Mouse (Mus musculus): ENCODE measurements around the gene Ttc23.

The Ttc23 gene

GRCm38 (mm10) chr7:67741706-67742105, 94.5 kb downstream of the Ttc23 start:
- no peak for DNase-seq (ENCODE audit: low spot score in 2 of 2)

DNA sequence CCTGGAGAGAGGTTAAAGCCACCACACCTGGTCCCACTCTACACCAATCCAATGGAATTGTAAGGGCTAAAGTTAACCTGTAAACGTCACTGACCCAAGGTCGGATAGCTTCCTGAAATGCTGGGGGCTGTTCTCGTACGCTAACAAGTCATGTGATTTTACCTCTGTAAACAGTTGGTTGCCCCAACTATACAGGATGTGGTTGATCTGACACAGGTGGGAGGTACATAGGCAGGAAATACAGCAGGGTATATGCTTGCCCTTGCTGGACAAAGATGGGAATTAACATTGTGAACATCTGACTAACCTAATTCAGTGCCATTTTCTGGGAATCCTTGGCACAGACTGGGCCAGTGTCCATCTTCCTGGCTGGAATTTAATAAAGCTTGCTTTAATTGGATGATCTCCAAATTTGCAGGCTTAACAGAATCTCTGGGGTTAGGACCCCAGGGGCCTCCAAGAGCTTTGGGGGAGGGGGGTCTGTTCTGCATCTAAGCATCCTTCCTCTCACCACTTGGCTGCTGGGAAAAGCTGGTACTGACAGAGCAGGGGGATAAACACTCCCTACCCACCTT, 100.6 kb downstream of the Ttc23 start:
- peak in 1 of 2 experiments; percentile 4 for DNase-seq (ENCODE audit: low spot score in 2 of 2)

DNA sequence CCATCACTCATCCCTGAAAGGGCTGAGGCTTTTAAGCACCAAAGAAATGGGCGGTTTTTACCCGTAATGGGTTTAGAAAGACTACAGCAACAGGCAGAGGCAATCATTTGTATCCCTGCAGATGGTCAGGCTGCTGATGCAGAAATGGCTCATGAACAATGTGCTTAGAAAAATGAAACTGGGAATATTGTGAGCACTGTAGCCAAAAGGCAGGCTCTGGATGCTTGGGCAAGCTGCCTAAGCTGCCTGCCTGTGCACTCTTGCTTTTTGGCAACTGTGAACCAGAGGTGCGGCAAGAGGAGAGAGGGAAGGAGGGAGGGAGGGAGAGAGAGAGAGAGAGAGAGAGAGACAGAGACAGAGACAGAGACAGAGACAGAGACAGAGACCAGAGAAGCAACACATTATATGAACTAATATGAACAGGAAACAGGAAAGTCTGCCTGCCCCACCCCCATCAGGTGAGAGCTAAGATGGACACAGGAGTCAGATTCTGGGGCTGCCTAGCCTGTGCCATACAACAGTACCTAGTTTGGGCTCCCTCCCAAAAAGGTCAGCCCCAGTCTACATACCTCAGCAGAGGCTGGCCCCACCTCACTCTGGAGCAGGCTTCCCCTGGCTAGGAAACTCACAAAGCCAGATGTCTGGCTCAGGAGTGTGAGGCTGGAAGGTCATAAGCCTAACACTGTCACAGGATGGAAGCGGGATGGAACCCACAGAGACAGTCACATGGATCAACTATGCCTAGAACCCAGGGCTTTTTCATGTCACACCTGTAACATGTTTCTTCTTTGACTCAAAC, 102.4 kb downstream of the Ttc23 start:
- DNase-seq (ENCODE audit: low spot score in 2 of 2) = no peak

- no peak for DNase-seq (ENCODE audit: low spot score in 2 of 2)
Observed at GRCm38 (mm10) chr7:67754606-67755005, 107.4 kb downstream of the Ttc23 start.

DNA sequence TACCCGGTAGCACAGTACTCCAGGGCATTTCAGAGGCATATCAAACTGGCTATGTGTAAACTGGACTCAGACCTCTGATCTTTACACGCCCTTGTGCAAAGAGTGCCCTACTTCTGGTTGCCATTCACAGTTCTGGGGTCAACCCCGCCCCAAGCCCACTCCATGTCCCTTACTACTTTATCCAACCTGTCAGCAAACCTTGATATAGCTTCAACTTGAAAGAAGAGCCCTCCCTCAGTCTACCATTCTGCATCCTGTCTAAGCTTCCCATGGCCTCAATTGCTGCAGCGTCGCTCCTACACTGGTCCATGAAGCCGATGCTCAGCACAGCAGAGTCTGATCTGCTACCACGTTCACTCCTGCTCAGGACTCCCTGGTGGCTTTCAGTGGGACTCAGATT, 108.2 kb downstream of the Ttc23 start:
- DNase-seq (ENCODE audit: low spot score in 2 of 2) = no peak

DNA sequence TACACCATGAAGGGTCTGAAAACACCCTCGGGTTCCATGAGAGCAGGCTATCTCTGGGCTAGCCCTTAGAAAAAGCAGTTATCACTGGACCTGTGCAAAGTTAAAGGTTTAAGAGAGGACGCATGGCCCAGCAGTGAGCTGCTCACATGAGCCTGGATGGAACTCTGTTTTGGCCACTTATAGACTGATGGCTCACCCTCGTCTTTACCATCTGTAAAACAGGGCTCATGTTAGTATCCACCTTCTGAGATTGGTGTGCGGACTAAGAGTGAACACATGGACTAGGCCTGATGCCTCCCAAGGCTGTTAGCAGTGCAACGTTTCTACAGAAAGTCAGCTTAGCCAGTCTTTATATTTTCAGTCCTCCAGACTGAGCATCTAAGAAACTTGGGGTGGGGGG, 109.4 kb downstream of the Ttc23 start:
- no peak for DNase-seq (ENCODE audit: low spot score in 2 of 2)

DNA sequence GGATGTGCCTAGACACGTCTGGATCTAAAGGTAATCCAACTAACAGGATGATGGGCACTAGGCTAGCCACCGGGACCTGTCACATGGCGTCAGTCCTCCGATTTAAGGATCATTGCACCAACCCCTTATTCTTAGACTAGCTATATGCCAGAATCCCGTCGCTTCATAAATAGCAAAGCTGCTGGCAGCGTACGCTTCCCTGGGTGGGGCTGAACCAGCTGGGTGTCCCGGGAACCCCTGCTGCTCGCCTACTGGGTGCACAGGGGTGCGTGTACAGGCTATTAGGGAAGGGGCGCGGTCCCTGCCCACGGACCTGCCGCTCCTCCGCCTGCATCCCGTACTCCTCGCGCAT, 111.3 kb downstream of the Ttc23 start:
- DNase-seq (ENCODE audit: low spot score in 2 of 2) = no peak

GRCm38 (mm10) chr7:67758858-67759628, 111.8 kb downstream of the Ttc23 start:
- peak in 1 of 2 experiments; percentile 20 for DNase-seq (ENCODE audit: low spot score in 2 of 2)

DNA sequence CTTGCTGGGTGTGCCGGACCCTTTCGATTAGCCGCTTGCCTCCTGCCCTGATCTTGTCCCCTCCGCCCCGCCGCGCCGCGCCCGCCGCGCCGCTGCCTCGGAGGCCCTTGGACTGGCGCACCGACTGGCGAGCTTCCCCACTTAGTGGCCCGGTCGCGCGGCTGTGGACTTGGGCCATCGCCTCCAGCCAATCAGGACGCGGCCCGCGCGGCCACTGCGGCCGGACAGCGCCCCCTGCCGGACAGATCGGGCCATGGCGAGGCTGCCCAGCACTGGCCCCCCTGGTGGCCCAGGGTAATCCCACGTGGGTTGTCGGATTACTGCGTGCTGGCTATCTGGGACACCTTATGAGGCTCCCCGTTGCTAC, 112.4 kb downstream of the Ttc23 start, which contains the start of gene Synm:
Gene Synm, minus strand, starts transcription at position 114 of the 367 bp plus-strand sequence.
- peak; percentile 37 to 81 for DNase-seq (ENCODE audit: low spot score in 2 of 2)

DNA sequence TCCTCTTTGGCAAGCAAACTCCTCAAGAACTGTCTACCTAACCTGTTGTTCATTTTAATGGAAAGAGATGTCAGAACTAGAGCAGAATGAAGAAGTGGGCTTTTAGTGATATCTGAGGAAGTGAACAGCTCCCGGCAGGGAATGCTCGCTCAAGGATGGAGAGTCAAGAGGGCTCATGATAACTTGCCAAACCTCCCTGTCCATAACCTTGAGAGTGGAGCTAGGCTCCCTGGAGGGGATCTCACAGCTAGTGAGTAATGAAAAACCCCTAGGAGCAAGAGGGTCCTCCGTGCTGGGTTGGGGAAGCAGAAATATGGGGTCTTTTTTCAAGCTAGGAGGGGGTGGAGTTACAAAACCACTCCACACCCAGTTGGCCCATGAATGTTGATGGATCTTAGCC, 116.4 kb downstream of the Ttc23 start:
- no peak for DNase-seq (ENCODE audit: low spot score in 2 of 2)

DNA sequence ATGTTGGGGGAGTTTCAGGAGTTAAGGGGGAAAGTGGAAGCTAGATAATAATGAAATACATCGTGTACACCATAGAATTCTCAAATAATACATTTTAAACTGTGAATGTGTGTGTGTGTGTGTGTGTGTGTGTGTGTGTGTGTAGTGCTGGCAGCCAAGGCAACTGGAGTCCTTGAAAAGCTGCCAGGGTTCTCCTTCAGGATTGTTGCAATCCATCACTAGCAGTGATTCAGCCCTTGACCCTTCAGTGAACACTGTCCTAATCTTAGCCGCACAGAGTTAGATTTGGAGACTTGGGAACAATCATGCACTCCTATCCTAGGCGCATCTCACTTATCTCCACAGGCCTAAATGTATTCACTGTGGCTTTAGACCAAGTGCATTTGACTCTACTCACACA, 120.9 kb downstream of the Ttc23 start:
- no peak for DNase-seq (ENCODE audit: low spot score in 2 of 2)

DNA sequence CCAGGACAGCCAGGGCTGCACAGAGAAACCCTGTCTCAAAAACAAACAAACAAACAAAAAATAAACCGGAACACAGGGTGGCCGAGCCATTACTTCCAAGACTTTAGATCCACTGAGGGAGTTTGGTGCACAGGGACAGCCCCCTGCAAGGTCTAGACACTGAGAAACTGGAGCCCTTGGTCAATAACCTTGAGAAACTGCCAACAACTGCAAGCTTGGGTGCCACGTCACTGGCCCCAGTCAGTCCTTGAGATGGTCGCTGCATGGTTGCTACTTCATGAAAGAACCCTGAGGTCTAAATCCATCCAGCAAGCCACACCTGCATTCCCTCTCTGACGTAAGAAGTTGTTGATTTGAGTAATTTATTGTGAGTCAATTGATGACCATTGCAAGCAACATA, 122.3 kb downstream of the Ttc23 start:
- no peak for DNase-seq (ENCODE audit: low spot score in 2 of 2)

DNA sequence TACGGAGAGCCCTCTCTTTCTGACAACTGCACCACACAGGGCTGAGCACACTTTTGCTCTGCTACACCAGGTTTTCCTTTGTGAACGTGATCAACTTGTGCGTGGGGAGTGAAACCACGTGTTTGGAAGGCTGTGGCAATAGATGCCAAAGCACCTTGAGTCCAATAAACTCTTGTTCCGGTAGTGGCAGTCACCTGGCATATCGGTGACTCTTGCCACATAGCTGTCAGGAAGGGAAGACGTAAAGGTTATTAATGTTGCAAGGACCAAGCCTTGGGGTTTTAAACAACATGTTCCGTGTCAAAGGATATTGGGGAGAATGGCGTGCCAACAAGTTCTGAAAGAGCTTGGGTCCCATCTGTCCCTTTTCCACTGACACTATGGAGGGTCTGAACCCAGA, 125.0 kb downstream of the Ttc23 start:
- no peak for DNase-seq (ENCODE audit: low spot score in 2 of 2)

GRCm38 (mm10) chr7:67775623-67776022, 128.4 kb downstream of the Ttc23 start:
- DNase-seq (ENCODE audit: low spot score in 2 of 2) = no peak

DNA sequence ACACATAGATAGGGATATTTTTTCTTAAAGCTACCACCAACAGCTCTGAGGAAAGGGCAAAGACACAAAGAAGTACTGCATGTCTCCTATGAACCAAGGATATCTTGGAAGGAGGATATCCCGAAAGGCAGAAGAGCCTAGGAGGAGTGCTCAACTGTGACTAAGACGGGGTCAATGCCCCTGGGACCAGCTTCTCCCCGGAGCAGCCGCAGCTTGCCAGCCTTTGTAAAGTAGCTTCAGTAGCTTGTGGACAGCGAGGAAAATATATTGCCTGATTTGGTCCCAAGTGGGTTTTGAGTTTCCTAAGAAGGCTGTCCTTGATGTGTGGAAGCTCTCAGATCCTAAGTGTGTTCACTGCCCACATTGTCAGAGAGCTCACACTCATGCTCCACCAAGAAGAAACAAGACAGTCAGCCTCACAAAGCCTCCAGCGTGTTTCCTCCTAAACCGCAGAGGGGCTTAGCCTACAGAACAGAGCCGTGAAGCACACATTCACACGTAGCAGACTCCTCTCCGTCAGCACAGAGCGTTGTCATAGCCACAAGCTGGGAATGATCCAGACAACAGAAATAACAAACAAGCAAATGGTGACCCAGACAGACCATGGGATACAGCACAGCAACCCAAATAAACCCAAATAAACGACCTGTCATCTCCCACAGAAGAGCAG, 129.6 kb downstream of the Ttc23 start:
- DNase-seq (ENCODE audit: low spot score in 2 of 2) = no peak

DNA sequence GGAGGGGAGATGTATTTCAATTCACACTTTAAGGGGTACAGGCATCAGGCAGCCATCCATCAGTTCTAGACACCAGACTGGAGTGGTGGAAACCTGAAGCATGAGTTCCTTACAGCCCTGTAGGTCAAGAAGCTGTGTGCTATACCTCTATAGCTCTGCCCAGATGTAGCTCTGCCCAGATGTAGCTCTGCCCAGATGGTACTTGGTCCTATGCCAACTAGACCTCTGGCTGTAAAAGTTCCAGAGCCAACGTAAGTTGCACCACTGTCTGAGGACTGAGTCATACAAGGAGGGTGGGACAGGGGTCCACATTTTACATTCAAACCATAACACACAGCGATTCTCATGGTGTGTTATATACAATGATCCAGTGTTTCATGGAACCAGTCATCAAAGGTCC, 140.7 kb downstream of the Ttc23 start:
- DNase-seq (ENCODE audit: low spot score in 2 of 2) = no peak

- peak; percentile 19 to 56 for DNase-seq (ENCODE audit: low spot score in 2 of 2)
Observed at GRCm38 (mm10) chr7:67788713-67789112, 141.5 kb downstream of the Ttc23 start.

GRCm38 (mm10) chr7:67791256-67791655, 144.0 kb downstream of the Ttc23 start:
- DNase-seq (ENCODE audit: low spot score in 2 of 2) = no peak

- DNase-seq (ENCODE audit: low spot score in 2 of 2) = no peak
Observed at GRCm38 (mm10) chr7:67793449-67793848, 146.2 kb downstream of the Ttc23 start.

GRCm38 (mm10) chr7:67797065-67797464, 149.9 kb downstream of the Ttc23 start:
- no peak for DNase-seq (ENCODE audit: low spot score in 2 of 2)

GRCm38 (mm10) chr7:67798476-67798875, 151.3 kb downstream of the Ttc23 start:
- no peak for DNase-seq (ENCODE audit: low spot score in 2 of 2)

GRCm38 (mm10) chr7:67800547-67800946, 153.3 kb downstream of the Ttc23 start:
- DNase-seq (ENCODE audit: low spot score in 2 of 2) = no peak

All from thymus, postnatal 10 days (tissue).